Mouse (Mus musculus) intestine, embryonic 16.5 days (tissue): Measurements from ENCODE around the gene Slc46a1. TPM values are rescaled to one million over a fixed set of nuclear protein-coding genes. Genes with fewer than 3 reads are reported as not detected.
A peak's percentile ranks its signal among the peaks of the same experiment; 100 is the strongest.

Experiments used
- ATAC-seq: fragments of 200-750 bp; cut with Nextera tagmentation; 2 replicates; pipeline ENCODE4 v1.8.0; 2017; ENCODE audit warnings: moderate TSS enrichment, moderate library complexity
- H3K27ac ChIP-seq: fragments of 300-500 bp; sonication (generic); 2 replicates; pipeline ENCODE4 v1.5.1; 2014; ENCODE audit warnings: mild to moderate bottlenecking, low read length
- H3K27me3 ChIP-seq: fragments of 300-500 bp; sonication (generic); replicated peaks from 2 replicates; pipeline ENCODE4 v1.6.1; 2014; ENCODE audit warnings: low read length, control low read depth, mixed read lengths; ENCODE audit not compliant: control insufficient read depth, insufficient read depth
- H3K36me3 ChIP-seq: fragments of 300-500 bp; sonication (generic); 2 replicates; pipeline ENCODE4 v1.6.1; 2014; ENCODE audit warnings: low read length, control low read depth; ENCODE audit not compliant: control insufficient read depth, insufficient read depth
- H3K4me1 ChIP-seq: fragments of 300-500 bp; sonication (generic); 2 replicates; pipeline ENCODE4 v1.6.1; 2014; ENCODE audit warnings: low read length, control low read depth, mixed read lengths; ENCODE audit not compliant: control insufficient read depth, insufficient read depth
- H3K4me2 ChIP-seq: fragments of 300-500 bp; sonication (generic); 2 replicates; pipeline ENCODE4 v1.6.1; 2014; ENCODE audit warnings: low read depth, low read length, control low read depth
- H3K4me3 ChIP-seq: fragments of 300-500 bp; sonication (generic); 2 replicates; pipeline ENCODE4 v1.5.1; 2014; ENCODE audit warnings: mild to moderate bottlenecking, low read length
- H3K9ac ChIP-seq: fragments of 300-500 bp; sonication (generic); 2 replicates; pipeline ENCODE4 v1.6.1; 2014; ENCODE audit warnings: low read depth, low read length
- H3K9me3 ChIP-seq: fragments of 300-500 bp; sonication (generic); 2 replicates; pipeline ENCODE4 v1.6.1; 2016; ENCODE audit warnings: low read length, control low read depth; ENCODE audit not compliant: control insufficient read depth
- WGBS: fragments of 180-500 bp; shearing (Covaris S2); extraction: QIAGEN DNeasy Blood & Tissue Kit; methylation state at CpG from one replicate; pipeline ENCODE4 v1.1.7; 2014; 5-methylcytosine and 5-hydroxymethylcytosine counted together
- polyA plus RNA-seq: library from polyadenylated mRNA; unstranded; fragments of >200 nt; fragmentation: Nextera tagmentation; extraction: Ambion mirVana; gene quantifications from 2 replicates; pipeline ENCODE4 v1.2.1, GENCODE M21; 2015

Slc46a1 gene
- polyA plus RNA-seq, 1 experiment from 2014 or later, result 12.8 TPM

DNA sequence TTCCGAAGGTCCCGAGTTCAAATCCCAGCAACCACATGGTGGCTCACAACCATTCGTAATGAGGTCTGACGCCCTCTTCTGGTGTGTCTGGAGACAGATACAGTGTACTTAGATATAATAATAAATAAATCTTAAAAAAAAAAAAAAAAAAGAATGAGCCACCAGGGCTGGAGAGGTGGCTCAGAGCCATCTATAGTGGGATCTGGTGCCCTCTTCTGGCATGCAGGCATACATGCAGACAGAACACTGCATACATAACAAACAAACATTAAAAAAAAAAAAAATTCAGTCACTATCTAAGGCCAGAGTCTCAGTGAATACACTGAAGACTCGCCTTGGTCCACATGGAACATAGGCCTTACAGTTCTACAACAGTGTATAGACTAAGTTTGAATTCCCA is 43.7 kb downstream of the Slc46a1 start:
- Histone ChIP-seq H3K27ac (no peak overlapping the region), H3K36me3 (no peaks in the 10 kb centered on the region; the same call in 1 of the 2 replicates), H3K9me3 (no peaks in the 10 kb centered on the region), H3K4me2 (no peak overlapping the region), H3K4me1 (peaks cover 8% of the 10 kb centered on the region; the same call in 1 of the 2 replicates), H3K9ac (no peak overlapping the region), H3K4me3 (no peak overlapping the region), H3K27me3 (no peaks in the 10 kb centered on the region)
- no peak for ATAC-seq
- 83% methylated on average over 5 of the region's 5 CpGs for WGBS

DNA sequence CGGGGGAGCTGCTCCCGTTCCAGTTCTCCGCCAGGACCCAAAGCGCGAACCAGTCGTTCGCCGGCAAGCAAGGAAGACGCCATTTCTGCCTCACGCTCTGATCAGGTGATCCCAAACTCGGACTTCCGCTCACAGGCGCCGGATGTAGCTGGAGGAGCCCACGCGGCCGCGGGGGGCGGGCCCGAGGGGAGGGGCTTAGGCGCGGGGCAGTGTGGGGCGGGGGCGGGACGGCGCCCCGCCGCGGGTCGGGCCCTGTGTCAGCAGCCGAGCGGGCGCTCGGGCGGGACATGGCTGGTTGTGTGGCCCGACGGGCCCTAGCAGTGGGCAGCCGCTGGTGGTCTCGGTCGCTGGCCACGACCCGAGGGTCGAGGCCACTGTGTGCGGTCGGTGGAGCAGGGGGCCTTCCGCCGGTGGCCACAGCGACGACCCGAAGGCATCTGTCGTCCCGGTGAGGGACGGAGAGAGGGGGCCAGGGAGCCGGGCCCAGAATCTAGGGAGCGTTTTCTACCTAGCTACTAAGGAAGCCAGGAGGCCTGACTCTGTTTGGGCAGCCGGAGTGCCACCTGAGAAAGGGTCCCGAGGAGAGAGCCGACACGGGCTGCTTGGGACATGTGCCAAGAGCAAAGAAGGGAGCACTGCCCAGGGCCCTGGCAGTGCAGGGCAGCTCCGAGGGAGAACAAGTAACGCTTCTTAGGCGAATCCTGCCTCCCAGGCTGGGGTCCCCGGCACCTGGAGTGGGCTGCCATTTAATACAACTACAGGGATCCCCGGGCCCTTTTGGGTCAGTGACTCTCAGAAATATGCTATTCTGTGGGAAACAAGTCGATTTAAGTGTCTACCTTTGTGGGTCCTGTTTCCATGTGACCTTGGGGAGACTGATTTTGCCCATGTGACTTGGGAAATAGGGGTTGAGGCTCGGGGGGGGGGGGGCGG is 46.8 kb downstream of the Slc46a1 start, which contains the start of the genes Tmem199 and Poldip2:
TSS of gene Tmem199 (minus strand) at position 148 of the 933 bp plus-strand sequence.
TSS of gene Poldip2 (plus strand) at position 169 of the 933 bp plus-strand sequence.
- Histone ChIP-seq H3K36me3 (peaks cover 14% of the 10 kb centered on the region), H3K27me3 (no peaks in the 10 kb centered on the region), H3K4me2 (peak within 1 kb of the TSS; percentile 88), H3K9me3 (no peaks in the 10 kb centered on the region), H3K4me3 (peak within 1 kb of the TSS; percentile 96), H3K27ac (peak within 1 kb of the TSS; percentile 79), H3K9ac (peak within 1 kb of the TSS; percentile 98), H3K4me1 (peaks cover 8% of the 10 kb centered on the region; the same call in 1 of the 2 replicates)
- ATAC-seq, result peak; percentile 98
- WGBS, result under 1% methylated on average over 67 of the region's 67 CpGs

DNA sequence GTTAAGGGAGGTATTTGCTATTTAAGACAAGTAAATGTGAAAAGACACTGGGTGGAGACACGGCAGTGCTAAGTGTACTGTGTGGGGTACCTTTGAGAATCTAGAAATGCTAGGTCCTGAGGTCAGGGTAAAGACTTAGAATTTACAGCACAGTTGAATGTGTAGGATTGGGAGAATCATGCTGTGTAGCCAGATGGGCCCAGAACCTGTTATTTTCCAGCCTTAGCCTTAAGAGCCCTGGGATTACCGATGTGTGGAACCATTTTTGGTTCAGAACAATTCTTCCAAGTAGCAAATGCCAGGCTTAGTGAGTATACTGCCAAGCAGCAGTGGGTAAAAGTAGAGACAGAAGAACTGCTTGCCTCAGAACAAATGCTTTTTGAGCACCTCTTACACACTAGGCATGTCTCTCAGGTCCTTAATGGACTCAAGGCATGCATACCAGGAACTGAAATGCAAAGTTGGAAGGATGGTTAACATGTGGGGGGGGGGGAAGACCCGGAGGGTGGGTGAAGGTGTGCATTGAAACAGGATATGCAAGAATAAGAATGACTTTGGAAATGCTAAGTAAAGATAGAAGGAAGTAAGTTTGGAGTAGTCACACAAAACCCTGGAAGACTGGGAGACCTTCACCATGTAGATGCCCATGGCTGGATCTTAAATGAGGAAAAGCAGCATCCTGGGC is 47.8 kb downstream of the Slc46a1 start:
- WGBS, result 78% methylated on average over 3 of the region's 3 CpGs
- peak overlapping the region; percentile 98; the same call in 1 of the 2 replicates for H3K9ac ChIP-seq
- peaks cover 8% of the 10 kb centered on the region; the same call in 1 of the 2 replicates for H3K4me1 ChIP-seq
- H3K4me3 ChIP-seq, result peak overlapping the region; percentile 96
- H3K27me3 ChIP-seq, result no peaks in the 10 kb centered on the region
- ATAC-seq, result no peak
- H3K36me3 ChIP-seq, result peaks cover 19% of the 10 kb centered on the region
- no peaks in the 10 kb centered on the region for H3K9me3 ChIP-seq
- H3K4me2 ChIP-seq, result peak overlapping the region; percentile 88
- H3K27ac ChIP-seq, result no peak overlapping the region

DNA sequence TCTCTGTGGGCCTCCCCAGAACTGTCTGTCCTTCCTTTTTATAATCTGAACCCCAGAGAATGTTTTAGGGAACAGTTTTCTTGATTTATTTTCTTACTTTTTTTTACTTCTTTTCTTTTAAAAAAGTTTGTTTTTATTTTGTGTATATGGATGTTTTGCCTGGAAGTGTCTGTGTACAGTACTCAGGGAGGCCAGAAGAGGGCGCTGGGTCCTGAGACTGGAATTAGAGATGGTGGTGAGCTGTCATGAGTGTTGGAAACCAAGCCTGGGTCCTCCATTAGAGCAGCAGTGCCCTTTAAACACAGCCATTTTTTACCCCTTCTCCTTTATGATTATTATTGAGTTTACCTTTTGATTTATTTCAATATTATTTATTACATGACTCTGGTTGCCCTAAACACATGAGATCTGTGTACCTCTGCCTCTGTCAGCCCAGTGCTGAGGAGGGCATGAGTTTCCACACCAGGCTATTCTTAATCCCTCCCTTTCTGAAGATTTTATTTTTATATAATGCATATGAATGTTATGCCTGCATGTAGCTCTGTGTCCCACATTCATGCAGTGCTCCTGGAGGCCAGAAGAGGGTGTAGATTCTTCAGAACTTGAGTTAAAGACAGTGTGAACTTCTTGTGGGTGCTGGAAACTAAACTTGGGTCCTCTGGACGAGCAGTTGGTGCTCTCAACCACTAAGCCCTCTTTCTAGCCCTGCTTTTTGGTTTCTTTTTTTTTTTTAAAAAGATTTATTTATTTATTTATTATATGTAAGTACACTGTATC is 50.2 kb downstream of the Slc46a1 start:
- peaks cover 36% of the 10 kb centered on the region for H3K36me3 ChIP-seq

DNA sequence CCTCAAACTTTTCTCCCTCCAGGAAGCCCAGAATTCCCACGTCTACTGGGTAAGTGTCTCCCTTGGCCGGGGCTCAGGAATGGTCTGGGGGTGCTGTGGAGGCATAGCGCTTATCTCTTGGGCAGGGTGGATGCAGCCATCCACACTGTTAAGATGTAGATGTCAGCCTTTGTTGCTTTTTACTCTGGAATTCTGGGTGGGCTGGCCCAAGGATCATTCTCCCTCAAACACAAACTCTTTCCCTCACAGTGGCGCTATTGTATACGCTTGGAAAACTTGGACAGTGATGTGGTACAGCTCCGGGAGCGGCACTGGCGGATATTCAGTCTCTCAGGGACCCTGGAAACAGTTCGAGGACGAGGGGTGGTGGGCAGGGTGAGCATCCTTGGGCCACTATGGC is 53.4 kb downstream of the Slc46a1 start:
- ATAC-seq, result no peak
- Histone ChIP-seq H3K27ac (no peak overlapping the region), H3K36me3 (peaks cover 50% of the 10 kb centered on the region), H3K9ac (no peak overlapping the region), H3K4me1 (no peaks in the 10 kb centered on the region), H3K27me3 (no peaks in the 10 kb centered on the region), H3K9me3 (no peaks in the 10 kb centered on the region), H3K4me3 (no peak overlapping the region), H3K4me2 (no peak overlapping the region)
- 87% methylated on average over 10 of the region's 10 CpGs for WGBS

More for the DNA sequence above, 50.2 kb downstream of the Slc46a1 start:
- Histone ChIP-seq H3K4me1 (peaks cover 8% of the 10 kb centered on the region; the same call in 1 of the 2 replicates), H3K27me3 (no peaks in the 10 kb centered on the region), H3K9ac (no peak overlapping the region), H3K4me2 (no peak overlapping the region), H3K4me3 (no peak overlapping the region), H3K9me3 (no peaks in the 10 kb centered on the region), H3K27ac (no peak overlapping the region)
- 59% methylated on average over 2 of the region's 2 CpGs for WGBS
- ATAC-seq, result no peak

Other genes with a start within 250 kb of the Slc46a1 start
- 72.7 and 74.8 TPM in 2 replicates for gene Sdf2, start 220.0 kb upstream of the Slc46a1 start, polyA plus RNA-seq
- gene Supt6, start 219.7 kb upstream of the Slc46a1 start, polyA plus RNA-seq, result 19.6 and 21.1 TPM in 2 replicates
- gene 2610507B11Rik, start 203.9 kb upstream of the Slc46a1 start, polyA plus RNA-seq, result 50.6 and 56.9 TPM in 2 replicates
- gene BC030499, start 174.9 kb upstream of the Slc46a1 start, polyA plus RNA-seq, result 0.32 TPM in 1 of 2 replicates, not detected in the other
- 23.4 and 27.3 TPM in 2 replicates for gene Spag5, start 164.2 kb upstream of the Slc46a1 start, polyA plus RNA-seq
- 33.3 and 34.0 TPM in 2 replicates for gene Aldoc, start 142.7 kb upstream of the Slc46a1 start, polyA plus RNA-seq
- 92.9 and 93.1 TPM in 2 replicates for gene Pigs, start 137.3 kb upstream of the Slc46a1 start, polyA plus RNA-seq
- 29.5 and 29.9 TPM in 2 replicates for gene Unc119, start 122.2 kb upstream of the Slc46a1 start, polyA plus RNA-seq
- gene Foxn1, start 79.1 kb upstream of the Slc46a1 start, polyA plus RNA-seq, result not detected in 2 replicates
- gene Slc13a2, start 43.5 kb upstream of the Slc46a1 start, polyA plus RNA-seq, result 4.6 and 6.7 TPM in 2 replicates
- 1.6 and 2.1 TPM in 2 replicates for gene Sarm1, start 32.1 kb downstream of the Slc46a1 start, polyA plus RNA-seq
- gene Vtn, start 33.4 kb downstream of the Slc46a1 start, polyA plus RNA-seq, result 18.1 and 29.3 TPM in 2 replicates
- gene Sebox, start 37.8 kb downstream of the Slc46a1 start, polyA plus RNA-seq, result not detected in 2 replicates
- gene Tmem199, start 46.5 kb downstream of the Slc46a1 start, polyA plus RNA-seq, result 60.6 and 62.2 TPM in 2 replicates
- gene Poldip2, start 46.5 kb downstream of the Slc46a1 start, polyA plus RNA-seq, result 135 and 146 TPM in 2 replicates
- 86.4 and 88.6 TPM in 2 replicates for gene Tnfaip1, start 70.6 kb downstream of the Slc46a1 start, polyA plus RNA-seq
- 118 and 124 TPM in 2 replicates for gene Ift20, start 70.7 kb downstream of the Slc46a1 start, polyA plus RNA-seq
- gene Tmem97, start 85.1 kb downstream of the Slc46a1 start, polyA plus RNA-seq, result 228 and 248 TPM in 2 replicates
- gene Nlk, start 231.7 kb downstream of the Slc46a1 start, polyA plus RNA-seq, result 8.4 and 8.8 TPM in 2 replicates